9 mouse cellular contexts compared by ENCODE assay signal in the genomic region with DNA sequence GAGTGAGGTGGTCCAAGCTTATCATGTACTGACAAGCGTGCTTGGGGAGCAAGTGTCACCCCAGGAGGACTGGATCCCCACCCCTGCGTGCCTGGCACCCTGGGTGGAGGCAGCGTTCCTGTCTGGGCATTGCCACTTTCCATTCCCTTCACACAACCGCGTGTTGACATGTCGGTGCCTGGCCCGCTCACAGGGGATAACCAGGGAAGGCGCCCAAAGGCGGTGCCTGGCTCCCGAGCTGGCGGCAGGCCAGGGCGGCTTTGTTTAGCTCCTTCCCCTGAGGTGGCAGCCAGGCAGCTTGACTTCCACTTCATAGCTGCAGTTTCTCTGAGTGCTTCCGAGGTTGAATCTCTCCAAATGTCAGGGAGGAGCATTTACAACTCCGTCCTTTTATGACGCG.
DNase-seq lines count a peak whose midpoint lies in the region; ATAC-seq and TF ChIP-seq lines count a peak whose summit lies in the region.
"Had no signal": no experiment of that assay in that cellular context is flagged by ENCODE, and none has a peak within 500 bp of the region (broad histone marks: within the 10 kb centered on the region; RNA-seq: fewer than 3 reads in every experiment).

No protein-coding gene starts in this region.

- H3K4me1 ChIP-seq in hindbrain, embryonic 14.5 days (replicated peaks; ENCODE audit: control insufficient read depth, insufficient read depth, low read length): peaks cover 10% of the 10 kb centered on the region
- H3K4me1 ChIP-seq in hindbrain, embryonic 13.5 days (replicated peaks): peaks cover 27% of the 10 kb centered on the region
- H3K4me1 ChIP-seq in lung, adult 2 months (ENCODE audit: control insufficient read depth, insufficient read depth, low read length): peaks cover 3% of the 10 kb centered on the region; the same call in 1 of the 2 replicates
- no peaks in the 10 kb centered on the region for H3K4me1 ChIP-seq in thymus, adult 2 months (replicated peaks; ENCODE audit: control insufficient read depth, insufficient read depth, low read length)
- no peaks in the 10 kb centered on the region for H3K4me1 ChIP-seq in liver, embryonic 12.5 days

- TF ChIP-seq CTCF in lung, adult 2 months (IDR thresholded peaks at IDR 0.05; ENCODE audit: insufficient read depth, low read length): no peak
- TF ChIP-seq CTCF in thymus, adult 2 months (IDR thresholded peaks at IDR 0.05; ENCODE audit: borderline replicate concordance, control insufficient read depth, extremely low read depth, insufficient read depth, low read length, poor library complexity): no peak

- DNase-seq in hindbrain, embryonic 14.5 days (ENCODE audit: low spot score): peak; percentile 54
- peak; percentile 33 to 54 for DNase-seq in adrenal gland, postnatal 36 days
- DNase-seq in heart, adult 9 months (ENCODE audit: low spot score in 2 of 2): peak; percentile 78 to 86
- peak; percentile 59 for DNase-seq in lung, adult 2 months
- DNase-seq in urinary bladder, postnatal 36 days (ENCODE audit: low spot score in 2 of 2): peak; percentile 70 to 81
- DNase-seq in thymus, adult 2 months: no peak

- no peaks in the 10 kb centered on the region for H3K9me3 ChIP-seq in hindbrain, embryonic 14.5 days (ENCODE audit: control insufficient read depth, low read length)
- no peaks in the 10 kb centered on the region for H3K9me3 ChIP-seq in hindbrain, embryonic 13.5 days
- no peaks in the 10 kb centered on the region for H3K9me3 ChIP-seq in liver, embryonic 12.5 days (replicated peaks)
- H3K9me3 ChIP-seq: embryonic facial prominence, embryonic 15.5 days had no signal

- H3K27me3 ChIP-seq in hindbrain, embryonic 14.5 days (ENCODE audit: control insufficient read depth, insufficient read depth, low read length): no peaks in the 10 kb centered on the region
- peaks cover 37% of the 10 kb centered on the region; the same call in 1 of the 2 replicates for H3K27me3 ChIP-seq in hindbrain, embryonic 13.5 days
- H3K27me3 ChIP-seq in thymus, adult 2 months (ENCODE audit: control insufficient read depth, insufficient read depth, low read length): no peaks in the 10 kb centered on the region
- no peaks in the 10 kb centered on the region for H3K27me3 ChIP-seq in liver, embryonic 12.5 days (replicated peaks)
- H3K27me3 ChIP-seq: embryonic facial prominence, embryonic 15.5 days had no signal

- H3K27ac ChIP-seq in hindbrain, embryonic 14.5 days: peak overlapping the region; percentile 26; the same call in 1 of the 2 replicates
- no peak overlapping the region for H3K27ac ChIP-seq in hindbrain, embryonic 13.5 days
- no peak overlapping the region for H3K27ac ChIP-seq in thymus, adult 2 months (ENCODE audit: control insufficient read depth, insufficient read depth, low read length)
- H3K27ac ChIP-seq in liver, embryonic 12.5 days: no peak overlapping the region
- H3K27ac ChIP-seq: embryonic facial prominence, embryonic 15.5 days had no signal

- no peak for TF ChIP-seq POLR2A in lung, adult 2 months (IDR thresholded peaks at IDR 0.05; ENCODE audit: borderline replicate concordance, extremely low read depth, low read depth, low read length)
- TF ChIP-seq POLR2A in thymus, adult 2 months (IDR thresholded peaks at IDR 0.05; ENCODE audit: control insufficient read depth, extremely low read depth, insufficient read depth, low read length, poor library complexity): no peak

- no peak overlapping the region for H3K4me2 ChIP-seq in hindbrain, embryonic 14.5 days (replicated peaks)
- no peak overlapping the region for H3K4me2 ChIP-seq in hindbrain, embryonic 13.5 days
- H3K4me2 ChIP-seq in liver, embryonic 12.5 days: no peak overlapping the region
- H3K4me2 ChIP-seq: embryonic facial prominence, embryonic 15.5 days had no signal

- 36% methylated on average over 16 of the region's 16 CpGs for WGBS in hindbrain, embryonic 14.5 days
- 50% methylated on average over 16 of the region's 16 CpGs for WGBS in hindbrain, embryonic 13.5 days
- 21% methylated on average over 16 of the region's 16 CpGs for WGBS in lung, adult 2 months
- WGBS in thymus, adult 2 months: 73% methylated on average over 16 of the region's 16 CpGs
- 57% methylated on average over 16 of the region's 16 CpGs for WGBS in liver, embryonic 12.5 days (ENCODE audit: insufficient replicate concordance)

- H3K4me3 ChIP-seq in hindbrain, embryonic 14.5 days (replicated peaks; ENCODE audit: low read length): no peak overlapping the region
- H3K4me3 ChIP-seq in hindbrain, embryonic 13.5 days: no peak overlapping the region
- no peak overlapping the region for H3K4me3 ChIP-seq in lung, adult 2 months (replicated peaks; ENCODE audit: extremely low read depth, low read depth, low read length)
- no peak overlapping the region for H3K4me3 ChIP-seq in thymus, adult 2 months (ENCODE audit: control insufficient read depth, insufficient read depth, low read length)
- no peak overlapping the region for H3K4me3 ChIP-seq in liver, embryonic 12.5 days
- H3K4me3 ChIP-seq: embryonic facial prominence, embryonic 15.5 days had no signal

- no peak for ATAC-seq in hindbrain, embryonic 14.5 days (ENCODE audit: low FRiP score)
- ATAC-seq in hindbrain, embryonic 13.5 days (ENCODE audit: low FRiP score): no peak
- ATAC-seq in liver, embryonic 12.5 days: no peak

- H3K9ac ChIP-seq in hindbrain, embryonic 14.5 days: no peak overlapping the region
- no peak overlapping the region for H3K9ac ChIP-seq in hindbrain, embryonic 13.5 days
- no peak overlapping the region for H3K9ac ChIP-seq in liver, embryonic 12.5 days
- H3K9ac ChIP-seq: embryonic facial prominence, embryonic 15.5 days had no signal

- no peaks in the 10 kb centered on the region for H3K36me3 ChIP-seq in hindbrain, embryonic 14.5 days (replicated peaks; ENCODE audit: control insufficient read depth, insufficient read depth)
- H3K36me3 ChIP-seq in hindbrain, embryonic 13.5 days: no peaks in the 10 kb centered on the region
- no peaks in the 10 kb centered on the region for H3K36me3 ChIP-seq in thymus, adult 2 months (ENCODE audit: control insufficient read depth, insufficient read depth, low read length)
- H3K36me3 ChIP-seq in liver, embryonic 12.5 days: no peaks in the 10 kb centered on the region
- H3K36me3 ChIP-seq: embryonic facial prominence, embryonic 15.5 days had no signal
